Mouse (Mus musculus) liver, embryonic 14.5 days (tissue): ENCODE results near the gene Arhgef17.
A peak's percentile ranks its signal among the peaks of the same experiment; 100 is the strongest.

ENCODE experiments used
- CTCF ChIP-seq: IDR thresholded peaks from 2 replicates; pipeline ENCODE4 v1.5.1; 2016; ENCODE audit warnings: antibody characterized with exemption, low read depth, control low read depth
- EP300 ChIP-seq: IDR thresholded peaks from 2 replicates; pipeline ENCODE4 v1.6.1; 2016; ENCODE audit warnings: antibody characterized with exemption, low read depth

DNA sequence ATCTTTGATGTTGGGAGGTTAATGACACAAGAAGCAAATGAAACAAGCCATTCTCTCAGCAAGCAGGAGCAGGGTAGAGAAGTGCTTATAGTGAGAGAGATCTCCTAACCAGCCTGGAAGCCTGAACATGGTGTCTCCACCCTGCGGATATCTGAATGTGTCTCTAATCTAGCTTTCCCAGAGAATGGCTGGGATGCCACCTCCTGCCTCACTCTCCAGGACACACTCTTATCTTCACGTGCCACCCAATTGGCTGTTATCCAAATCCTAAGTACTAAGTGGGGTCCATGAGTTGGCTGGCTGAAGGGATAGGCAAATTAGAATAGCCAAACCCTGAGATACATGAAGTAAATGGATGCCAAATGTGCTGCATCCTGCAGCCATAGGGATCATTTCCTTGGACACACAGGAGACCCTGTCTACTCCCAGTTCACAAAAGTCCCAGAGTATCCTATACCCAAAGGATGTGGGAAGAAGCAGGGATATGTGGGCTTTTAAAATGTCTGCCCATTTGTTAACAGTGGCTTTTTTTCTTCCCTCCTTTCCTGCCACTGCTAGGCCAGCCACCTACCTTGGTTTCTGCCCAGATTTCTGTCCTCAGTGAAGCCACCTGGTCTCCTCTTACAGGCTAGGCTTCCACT is 87.4 kb downstream of the Arhgef17 start:
- TF ChIP-seq CTCF: no peak
- peak; percentile 99 for TF ChIP-seq EP300
